Mouse (Mus musculus): ENCODE data around the gene Aunip.

The Aunip gene

DNA sequence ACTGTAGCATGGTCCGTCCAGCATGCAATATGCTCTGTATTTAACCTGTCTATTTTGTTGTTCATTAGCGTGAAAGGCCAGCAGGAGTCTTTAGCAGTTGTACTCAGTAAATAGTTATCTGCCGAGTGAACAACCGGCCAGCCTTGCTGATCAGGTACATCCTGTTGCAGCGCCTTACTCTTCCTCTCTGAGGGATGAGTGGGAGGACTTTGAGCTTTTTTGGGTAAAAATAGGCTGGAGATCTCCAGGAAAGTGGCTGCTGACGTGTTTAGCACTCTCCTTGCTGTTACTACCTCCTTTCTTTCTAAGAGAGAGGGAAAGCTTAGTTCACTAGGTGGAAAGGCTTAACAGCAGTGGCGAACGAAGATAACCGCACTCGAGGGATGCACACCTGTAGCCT is 6.9 kb downstream of the Aunip start:
- no peak for DNase-seq

DNA sequence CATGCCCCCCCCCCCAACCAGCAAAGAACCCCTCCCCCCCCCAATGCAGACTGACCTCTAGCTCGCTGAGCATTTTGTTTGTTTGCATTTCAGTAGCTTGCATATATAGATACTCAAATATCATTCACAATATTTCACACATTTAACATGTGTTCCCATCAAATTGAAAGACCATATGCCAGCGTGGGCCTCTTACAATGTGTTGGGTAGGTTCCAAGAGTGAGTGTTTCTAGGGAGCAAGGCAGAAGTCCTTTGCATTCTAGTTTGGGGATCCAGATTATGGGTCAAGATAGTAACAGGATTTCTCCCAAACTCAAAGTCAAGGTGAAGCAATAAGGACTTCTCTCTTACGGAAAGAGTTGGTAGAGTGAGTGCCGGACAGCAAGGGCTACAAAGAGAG is 7.7 kb downstream of the Aunip start:
- no peak for DNase-seq

DNA sequence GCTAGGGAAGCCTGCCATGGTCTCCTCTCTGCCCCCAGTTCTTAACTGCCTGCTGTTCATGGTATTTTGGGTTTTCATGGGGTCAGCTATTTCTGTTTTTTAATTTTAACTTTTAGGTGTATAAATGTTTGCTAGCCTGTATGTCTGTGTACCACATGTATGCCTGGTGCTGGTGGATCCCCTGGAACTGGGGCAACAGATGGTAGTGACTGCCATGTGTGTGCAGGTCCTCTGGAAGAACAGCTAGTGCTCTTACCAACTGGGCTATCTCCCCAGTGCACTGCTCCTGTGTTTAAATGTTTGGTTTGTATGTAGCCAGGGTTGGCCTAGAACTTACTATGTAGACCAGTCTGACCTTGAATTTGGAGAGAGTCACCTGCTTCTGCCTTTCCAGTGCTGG is 8.5 kb downstream of the Aunip start:
- no peak for DNase-seq

DNA sequence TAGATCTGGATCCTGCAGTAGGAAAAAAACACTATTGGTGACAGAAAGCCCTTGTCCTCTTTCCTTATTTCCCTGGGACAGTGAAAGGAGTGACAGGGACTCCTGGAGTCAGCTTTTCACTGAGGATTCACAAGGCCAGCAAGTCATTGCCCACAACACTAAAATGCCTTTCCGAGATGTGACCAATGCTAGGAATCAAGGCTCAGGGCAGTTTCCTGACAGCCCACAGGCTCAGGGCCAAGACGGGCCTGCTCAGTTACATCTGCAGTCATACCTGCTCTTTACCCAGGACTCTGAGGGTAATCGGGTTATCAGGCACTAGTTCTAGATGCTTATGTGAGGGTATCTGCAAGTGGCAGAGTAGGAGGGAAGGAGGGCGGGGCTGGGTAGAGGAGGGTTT is 12.6 kb downstream of the Aunip start:
- DNase-seq: no peak

DNA sequence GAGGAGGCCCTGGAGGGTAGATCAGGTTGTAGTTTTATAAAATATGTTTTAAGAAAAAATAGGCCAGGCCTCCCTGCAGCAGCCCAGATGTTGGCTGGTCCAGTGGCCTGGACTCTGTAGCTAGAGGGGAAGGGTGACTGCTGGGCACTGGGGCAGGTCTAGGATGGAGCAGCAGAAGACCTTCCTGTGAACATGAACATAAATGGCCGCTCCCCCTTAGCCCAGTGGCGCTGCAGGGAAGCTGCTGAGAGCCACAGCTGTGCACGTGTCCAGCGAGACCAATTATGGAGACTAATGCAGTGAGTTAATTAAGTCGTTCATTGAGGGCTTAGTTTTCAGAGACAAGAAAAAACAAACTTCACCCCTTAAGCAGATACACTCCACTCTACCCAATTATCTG is 15.0 kb downstream of the Aunip start:
- no peak for DNase-seq

DNA sequence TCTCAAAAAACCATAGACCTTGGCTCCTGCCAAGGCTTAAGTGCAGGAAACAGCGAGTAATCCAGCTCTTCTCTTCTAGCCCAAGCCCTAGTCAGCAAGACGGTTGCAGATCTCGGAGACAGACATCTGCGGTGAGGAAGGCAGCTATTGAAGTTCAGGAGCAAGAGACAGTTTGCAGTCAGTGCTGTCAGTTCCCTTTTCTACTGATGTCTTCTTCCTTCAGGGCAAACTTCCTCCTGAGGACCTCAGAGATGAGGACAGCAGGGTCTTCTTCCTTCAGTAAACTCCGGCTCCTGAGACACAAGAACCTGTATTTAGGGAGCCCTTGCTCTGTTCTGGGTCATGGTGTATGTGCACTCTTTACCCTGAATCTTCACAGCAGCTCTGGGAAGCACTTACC is 15.4 kb downstream of the Aunip start:
- DNase-seq: no peak

DNA sequence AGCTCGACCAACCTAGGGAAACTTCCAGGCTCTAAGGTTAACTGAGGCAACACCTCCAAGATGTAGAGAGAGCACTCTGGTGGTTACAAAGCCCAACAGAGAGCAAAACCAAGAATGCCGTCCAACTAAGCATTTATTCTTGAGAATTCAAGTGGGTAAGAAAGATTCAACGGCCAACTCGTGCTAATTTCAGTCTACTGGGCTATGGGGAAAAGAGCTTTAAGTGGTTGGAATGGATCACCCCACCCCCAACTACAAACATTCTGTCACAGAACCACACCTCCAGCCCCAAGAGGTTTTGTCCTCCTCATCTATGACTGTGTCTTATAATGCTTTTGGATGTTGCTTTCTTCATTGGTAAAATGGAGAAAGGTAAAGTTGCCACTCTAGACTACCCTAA is 22.1 kb downstream of the Aunip start:
- DNase-seq: no peak

DNA sequence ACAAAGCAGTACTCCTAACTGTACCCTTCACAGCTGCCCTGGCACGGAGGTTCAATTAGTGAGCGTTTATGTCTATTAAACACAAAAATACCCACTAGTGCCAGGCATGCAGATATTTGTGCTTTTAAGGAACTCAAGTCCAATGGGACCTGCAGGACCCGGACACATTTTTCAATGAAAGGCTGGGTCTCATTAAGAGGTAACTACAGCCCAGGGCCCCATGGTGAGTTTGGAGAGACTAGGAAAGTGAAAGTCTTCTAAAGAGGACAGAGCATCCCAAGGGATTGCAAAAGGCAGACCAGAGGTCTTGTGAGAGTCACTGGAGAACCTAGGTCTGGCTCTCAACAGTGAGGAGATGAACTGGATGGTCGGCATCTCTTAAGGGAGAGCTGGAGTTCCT is 22.6 kb downstream of the Aunip start:
- no peak for DNase-seq

DNA sequence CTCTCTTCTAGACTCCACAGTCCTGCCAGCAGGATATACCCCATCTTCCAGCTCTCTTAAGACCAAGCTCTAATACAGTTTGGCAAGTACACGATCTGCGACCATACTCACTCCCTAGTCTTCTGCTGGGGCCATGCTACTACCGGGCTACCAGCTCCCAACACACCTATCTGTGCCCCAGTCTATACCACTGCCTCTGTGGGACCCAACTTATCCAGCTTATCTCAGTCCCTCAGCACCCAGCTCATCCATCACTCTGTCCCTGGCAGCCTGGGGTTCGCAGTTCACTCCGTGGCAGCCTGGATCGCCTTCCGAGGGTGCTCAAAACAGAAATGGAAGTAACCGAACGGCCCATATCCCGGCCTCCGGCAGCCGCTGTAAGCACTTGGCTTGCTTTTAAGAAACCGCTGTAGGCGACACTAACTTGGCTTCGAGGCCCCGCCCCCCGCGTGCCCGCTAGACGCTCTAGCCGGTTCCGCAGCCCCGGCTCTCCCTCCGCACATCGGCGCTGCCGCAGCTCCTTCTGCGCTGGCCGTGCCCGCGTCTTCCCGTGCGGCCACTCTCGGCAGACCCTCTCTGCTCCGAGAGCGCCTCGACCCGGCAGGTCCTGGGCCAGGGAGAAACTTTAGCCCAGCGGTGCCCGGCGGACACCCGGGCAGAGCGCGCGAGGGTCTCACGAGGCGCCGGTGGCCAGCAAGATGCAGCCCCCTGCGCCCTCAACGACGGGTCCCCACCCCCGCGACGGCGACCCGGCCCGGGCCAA is 23.5 kb downstream of the Aunip start:
- DNase-seq: peak; percentile 84

DNA sequence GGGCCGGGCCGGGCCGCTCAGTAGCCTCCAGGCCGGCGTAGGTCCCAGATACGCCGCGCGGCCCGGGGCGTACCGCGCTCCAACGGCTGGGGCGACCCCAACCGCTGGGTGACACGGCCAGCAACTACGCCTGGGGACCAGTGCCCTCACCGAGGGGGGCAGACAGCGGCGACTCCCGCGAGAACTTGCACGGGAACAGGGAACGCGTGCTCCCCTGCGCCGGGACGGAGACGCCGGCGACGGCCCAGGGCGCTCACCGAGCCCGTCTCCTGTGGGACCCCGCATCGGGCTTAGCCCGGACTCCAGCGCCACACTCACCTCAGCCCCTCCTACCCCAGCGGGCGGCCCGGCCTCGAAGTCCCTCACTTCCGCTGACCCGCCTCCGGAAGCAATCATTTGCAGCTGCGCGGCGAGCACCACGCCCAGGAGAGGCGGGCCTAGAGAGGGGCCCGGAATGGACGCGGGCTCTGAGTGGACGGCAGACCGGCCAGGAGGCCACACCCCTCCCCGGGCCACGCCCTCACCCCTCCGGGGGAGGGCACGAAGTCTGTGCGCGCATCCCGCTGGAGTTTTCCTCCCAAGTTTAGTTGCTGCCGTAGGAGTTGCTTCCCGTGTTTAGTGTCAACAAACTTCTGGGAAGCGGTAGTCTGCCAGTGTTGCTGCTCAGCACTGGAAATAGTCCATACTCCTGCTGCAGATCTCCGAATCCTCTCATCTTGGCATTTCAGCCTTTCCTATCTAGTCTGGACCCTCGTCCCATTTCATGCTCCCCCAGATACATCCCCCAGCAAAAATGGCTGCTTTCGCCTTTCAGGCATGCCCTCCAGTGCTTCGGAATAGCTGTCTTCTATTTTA is 24.4 kb downstream of the Aunip start, which contains the start of gene Mtfr1l:
TSS of gene Mtfr1l (minus strand) at position 456 of the 855 bp plus-strand sequence.
- DNase-seq: peak; percentile 99

DNA sequence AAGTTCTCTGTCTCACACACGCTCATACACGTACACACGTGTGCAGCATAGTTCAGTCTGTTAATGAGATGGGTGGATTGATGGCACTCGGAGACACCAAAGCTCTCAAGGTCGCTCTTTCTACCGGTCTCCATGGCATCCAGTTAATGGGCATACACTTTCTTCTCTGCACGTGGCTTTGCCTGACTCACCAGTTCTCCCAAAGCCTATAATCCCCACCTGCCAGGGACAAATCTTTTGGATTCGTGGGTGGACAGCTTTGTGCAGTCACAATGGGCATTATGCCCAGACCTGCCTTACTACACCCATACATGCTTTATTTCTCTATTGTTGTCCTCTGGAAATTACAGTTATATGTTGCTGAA is 25.0 kb downstream of the Aunip start:
- no peak for DNase-seq

DNA sequence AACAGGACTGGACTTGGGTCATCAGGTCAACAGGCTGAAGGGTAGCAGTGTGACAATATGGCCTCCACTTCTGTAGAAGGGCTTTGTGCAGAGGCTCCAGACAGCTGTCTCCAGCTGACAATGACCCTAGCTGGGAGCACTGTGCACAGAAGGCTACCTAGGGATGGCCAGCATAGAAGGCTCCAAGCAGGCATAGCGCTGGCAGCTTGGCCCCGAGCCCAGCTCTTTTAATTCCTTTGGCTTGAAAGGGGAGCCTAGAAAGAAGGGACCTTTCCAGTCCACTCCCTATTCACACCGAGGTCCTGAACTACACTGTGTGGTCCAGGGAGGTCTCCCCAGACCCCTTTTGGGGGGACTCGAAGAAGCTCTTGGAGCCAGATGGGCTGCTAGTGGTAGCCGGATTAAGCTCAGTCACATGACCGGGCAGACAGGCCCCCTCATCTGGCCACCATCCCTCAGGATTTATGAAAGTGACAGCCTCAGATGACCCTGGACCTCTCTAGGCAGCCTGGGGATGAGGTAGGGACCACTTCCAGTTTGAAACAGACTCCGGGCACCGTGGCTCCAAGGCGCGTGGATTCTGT is 28.3 kb downstream of the Aunip start:
- DNase-seq: no peak

DNA sequence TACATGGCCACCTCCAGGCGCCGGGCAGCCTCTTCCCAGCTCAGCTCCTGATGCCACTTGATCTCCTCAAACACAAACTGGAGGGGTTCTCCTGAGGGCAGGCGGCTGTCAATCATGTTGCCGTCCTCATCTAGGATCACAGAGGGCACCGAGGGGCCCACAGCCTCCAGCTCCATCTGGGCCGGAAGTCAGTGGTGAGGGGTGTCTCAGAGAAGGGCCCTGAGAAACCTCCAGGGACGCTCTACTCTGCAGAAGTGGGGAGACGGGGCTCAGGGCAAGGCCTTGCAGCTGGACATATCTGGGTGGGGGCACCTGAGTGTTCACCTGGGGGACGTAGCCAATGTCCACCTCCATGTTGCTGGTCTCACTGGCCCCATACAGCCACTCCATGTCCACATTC is 31.9 kb downstream of the Aunip start:
- DNase-seq: no peak

DNA sequence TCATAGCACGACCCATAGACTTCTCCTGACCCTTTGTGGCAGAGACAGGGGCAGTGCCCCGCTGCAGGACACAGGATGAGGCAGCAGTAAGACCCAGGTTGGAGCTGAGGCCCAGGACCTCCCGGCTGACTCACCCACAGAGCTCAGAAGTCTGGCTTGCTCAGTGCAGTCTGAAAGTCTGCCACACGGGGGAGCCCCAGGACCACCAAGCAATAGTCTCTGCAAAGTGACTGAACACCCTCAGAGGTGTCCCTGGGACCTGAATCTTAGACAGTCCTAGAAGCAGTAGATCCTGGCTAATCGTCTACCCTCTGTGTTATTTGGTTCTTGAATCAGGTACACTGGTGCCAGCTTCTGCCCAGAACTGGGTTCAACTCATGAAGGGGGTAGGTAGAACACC is 32.5 kb downstream of the Aunip start:
- peak; percentile 90 for DNase-seq

DNA sequence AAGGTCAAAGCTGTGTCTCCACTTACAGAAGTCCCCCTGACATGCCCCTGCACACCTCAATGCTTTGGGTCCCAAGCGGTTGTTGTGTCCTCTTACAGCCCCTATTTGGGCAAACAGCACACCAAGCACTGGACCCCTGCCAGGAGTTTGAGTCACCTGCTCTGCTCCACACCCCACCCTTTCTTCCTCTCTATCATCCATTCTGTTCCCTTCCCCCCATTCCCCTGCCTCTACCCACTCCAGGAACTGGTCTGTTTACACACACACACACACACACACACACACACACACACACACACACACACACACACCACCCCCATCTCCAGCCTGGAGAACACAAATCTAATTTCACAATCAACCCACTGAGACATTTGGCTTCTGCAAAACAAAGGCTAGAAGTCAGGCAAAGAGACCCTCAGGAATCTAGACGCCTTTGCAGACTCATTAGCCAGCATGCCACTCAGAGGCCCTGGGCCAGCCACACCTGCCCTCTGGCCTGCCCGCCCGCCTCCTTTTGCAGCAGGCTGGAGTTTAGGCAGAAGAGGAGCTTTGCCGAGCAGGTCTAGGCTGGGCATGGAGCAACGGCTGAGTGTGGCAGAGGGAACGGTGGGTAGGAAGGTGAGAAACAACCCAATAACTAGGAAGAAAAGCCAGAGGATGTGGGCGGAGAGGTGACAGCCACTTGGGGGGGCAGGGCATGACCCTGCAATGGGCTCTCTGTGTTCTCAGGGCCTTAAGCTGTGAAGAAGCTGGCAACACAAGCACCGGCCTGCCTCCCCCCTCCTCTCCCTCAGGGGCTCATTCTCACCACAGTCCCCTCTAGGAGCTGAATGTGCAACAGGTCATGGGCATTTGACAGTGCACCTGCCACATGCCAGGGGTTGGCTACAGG is 36.3 kb downstream of the Aunip start:
- no peak for DNase-seq

DNA sequence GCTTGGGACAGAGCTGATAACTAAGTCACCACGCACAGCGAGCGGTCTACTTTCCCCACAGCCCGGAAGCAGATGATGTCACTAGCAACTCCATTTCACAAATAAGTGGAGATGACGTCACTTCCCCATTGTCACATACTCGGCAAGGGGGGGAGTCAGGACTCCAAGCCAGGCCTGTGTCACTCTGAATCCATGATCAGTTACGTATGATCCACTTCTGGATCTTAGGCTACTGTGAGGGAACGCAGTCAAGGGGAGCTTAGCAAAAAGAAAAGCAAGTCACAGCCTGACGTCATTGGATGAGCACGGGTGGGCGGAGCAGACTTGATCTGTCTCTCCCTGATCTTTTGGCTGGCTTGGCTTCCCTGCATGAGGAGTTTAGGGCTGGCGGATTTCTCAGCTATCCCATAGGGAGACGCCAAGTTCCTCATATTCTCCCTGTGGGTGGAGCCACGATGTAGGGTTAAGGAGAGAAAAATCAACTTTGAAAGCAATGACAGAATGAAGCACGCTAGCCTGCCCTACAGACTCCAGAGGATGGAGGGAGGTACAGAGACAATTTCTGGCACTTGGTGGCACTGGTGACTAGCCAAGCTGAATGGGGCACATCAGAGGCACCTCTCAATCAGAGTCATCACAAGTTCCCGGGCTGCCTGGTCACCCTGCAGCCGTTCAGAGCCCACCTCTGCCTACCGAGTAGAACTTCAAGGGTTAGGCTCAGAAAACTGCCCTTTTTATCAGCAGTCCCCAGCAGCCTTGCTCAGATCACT is 37.6 kb downstream of the Aunip start:
- DNase-seq: peak; percentile 44

DNA sequence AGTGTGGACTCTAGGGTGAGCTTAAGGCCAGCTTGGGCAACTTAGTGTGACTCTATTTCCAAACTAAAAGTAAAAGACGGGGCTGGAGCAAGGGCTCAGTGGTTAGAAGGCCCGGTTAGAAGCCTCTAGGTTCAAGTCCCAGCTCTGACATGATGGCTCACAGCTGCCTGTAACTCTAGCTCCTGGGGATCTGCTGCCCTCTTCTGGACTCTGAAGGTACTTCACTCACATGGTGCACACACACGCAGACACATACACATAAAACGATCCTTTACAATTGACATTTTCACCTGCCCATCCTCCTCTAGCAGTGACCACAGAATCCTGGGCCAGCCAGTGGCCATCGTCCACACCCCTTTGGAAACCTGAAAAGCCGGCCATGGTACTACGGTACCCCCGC is 39.1 kb downstream of the Aunip start:
- no peak for DNase-seq

DNA sequence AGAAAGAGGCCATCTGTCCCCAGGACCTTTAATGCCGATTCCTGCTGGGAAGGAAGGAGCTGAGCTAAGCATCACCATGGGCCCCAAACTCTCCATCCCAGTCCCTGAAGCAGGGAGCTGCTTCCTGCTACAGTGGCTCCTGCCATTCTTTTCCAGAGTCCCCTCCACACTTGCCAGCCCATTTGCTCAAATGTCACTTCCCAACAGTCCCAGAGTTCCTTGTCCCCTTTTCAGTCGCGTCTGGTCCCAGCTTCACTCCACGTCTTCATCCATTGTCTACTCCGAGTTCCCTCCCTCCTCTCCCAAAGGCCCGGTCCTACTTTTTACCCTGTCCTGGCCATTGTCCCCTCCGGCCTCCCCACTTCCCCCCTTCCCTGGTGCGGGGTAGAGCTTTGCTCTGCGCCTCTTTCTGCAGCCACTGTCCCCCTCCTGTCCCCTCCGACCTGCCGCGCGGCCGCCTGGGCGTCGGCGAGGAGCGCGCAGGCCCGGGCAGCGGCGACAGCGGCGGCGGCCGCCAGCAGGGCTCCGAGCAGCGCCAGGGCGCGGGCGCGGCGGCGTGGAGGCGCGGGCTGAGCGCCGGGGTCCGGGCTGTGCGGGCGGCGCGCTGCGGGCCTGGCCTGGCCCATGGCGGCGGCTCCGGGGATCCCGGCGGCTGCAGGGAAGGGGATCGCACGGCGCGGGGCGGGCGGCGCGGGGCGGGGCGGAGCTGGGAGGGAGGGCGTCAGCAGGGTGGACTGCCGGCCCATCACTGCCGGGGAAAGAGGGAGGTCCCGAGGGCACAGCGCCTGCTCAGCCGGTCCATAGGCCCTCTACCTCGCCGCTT is 40.9 kb downstream of the Aunip start, which contains the start of gene Selenon:
TSS of gene Selenon (minus strand) at position 673 of the 823 bp plus-strand sequence.
- DNase-seq: peak; percentile 79

DNA sequence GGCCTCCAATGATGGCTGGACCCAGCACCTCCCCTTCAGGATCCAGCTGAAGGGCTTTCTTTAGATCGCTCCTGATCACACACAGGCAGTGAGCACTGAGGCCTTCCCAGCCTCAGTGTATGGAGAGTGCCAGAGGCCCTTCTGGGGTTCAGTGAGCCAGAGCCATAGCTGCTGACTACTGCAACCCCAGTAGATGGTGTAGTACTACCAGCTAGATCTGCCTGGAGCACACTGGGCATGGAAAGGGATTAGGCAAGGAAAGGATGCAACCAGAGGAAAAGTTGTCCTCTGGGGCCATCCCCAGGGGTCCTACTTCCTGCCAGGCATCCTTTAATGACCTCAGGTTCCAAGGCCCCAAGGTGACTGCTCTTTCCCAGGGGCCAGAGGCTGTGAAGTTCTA is 42.8 kb downstream of the Aunip start:
- no peak for DNase-seq

DNA sequence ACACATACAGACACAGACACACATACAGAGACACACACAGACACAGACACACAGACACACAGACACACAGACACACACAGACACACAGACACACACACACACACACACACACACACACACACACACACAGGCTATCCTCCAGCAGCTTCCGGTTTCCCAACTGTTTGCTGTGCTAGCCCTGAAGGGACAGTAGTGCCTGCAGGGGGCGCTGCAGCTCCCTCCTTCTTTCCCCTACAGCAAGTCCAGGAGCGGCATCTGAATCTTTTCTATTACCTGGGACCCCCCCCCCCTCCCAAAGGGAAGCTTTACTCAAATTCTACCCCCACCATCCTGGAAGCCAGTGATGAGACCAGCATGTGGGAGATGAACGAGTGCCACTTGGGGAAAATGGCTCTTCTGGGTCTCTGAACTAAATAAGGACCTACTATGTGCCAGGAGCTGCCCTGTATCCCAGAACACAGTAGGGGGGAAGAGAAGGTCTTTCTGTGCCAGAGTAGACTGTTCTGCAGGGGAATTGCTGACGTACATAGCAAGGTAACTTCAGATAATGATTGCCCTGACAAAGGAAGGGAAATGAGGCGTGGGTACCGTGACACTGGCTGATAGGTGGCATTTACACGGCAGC is 45.3 kb downstream of the Aunip start:
- peak; percentile 57 for DNase-seq
